Mouse (Mus musculus) naive thymus-derived CD4-positive, alpha-beta T cell, adult 2 months (primary cell): ENCODE data around the gene Tiprl.

Source experiments
- DNase-seq: peaks from one replicate; pipeline ENCODE4 v3.0.0-alpha.2; 2011; ENCODE audit warnings: low read depth

Tiprl gene

GRCm38 (mm10) chr1:165236321-165237298 lies at the start of gene Tiprl:
Tiprl (minus strand) TSS chr1:165236996.
- peak; percentile 97 for DNase-seq

- no peak for DNase-seq
Measured at GRCm38 (mm10) chr1:165284096-165284495, 47.3 kb upstream of the Tiprl start.

GRCm38 (mm10) chr1:165282967-165283345 lies 46.2 kb upstream of the Tiprl start:
- no peak for DNase-seq

- no peak for DNase-seq
Measured at GRCm38 (mm10) chr1:165282222-165282966, 45.6 kb upstream of the Tiprl start.

GRCm38 (mm10) chr1:165281351-165282221 lies 44.8 kb upstream of the Tiprl start:
- no peak for DNase-seq

GRCm38 (mm10) chr1:165280741-165281140 lies 43.9 kb upstream of the Tiprl start:
- DNase-seq, result no peak

GRCm38 (mm10) chr1:165274946-165275345 lies 38.1 kb upstream of the Tiprl start:
- DNase-seq, result no peak

GRCm38 (mm10) chr1:165252027-165252671 lies 15.4 kb upstream of the Tiprl start:
- peak; percentile 75 for DNase-seq

GRCm38 (mm10) chr1:165250546-165250945 lies 13.8 kb upstream of the Tiprl start:
- DNase-seq, result no peak

- DNase-seq, result no peak
Measured at GRCm38 (mm10) chr1:165248842-165249241, 12.0 kb upstream of the Tiprl start.

- DNase-seq, result no peak
Measured at GRCm38 (mm10) chr1:165247788-165248187, 11.0 kb upstream of the Tiprl start.

- DNase-seq, result no peak
Measured at GRCm38 (mm10) chr1:165247085-165247484, 10.3 kb upstream of the Tiprl start.

GRCm38 (mm10) chr1:165246587-165246986 lies 9.8 kb upstream of the Tiprl start:
- no peak for DNase-seq

GRCm38 (mm10) chr1:165235846-165236245 lies 950 bp downstream of the Tiprl start:
- DNase-seq, result no peak

GRCm38 (mm10) chr1:165233806-165234205 lies 3.0 kb downstream of the Tiprl start:
- DNase-seq, result no peak

- peak; percentile 37 for DNase-seq
Measured at GRCm38 (mm10) chr1:165230691-165231090, 6.1 kb downstream of the Tiprl start.

- no peak for DNase-seq
Measured at GRCm38 (mm10) chr1:165229577-165229976, 7.2 kb downstream of the Tiprl start.

GRCm38 (mm10) chr1:165217023-165217589 lies 19.7 kb downstream of the Tiprl start:
- no peak for DNase-seq

- no peak for DNase-seq
Measured at GRCm38 (mm10) chr1:165215831-165216230, 21.0 kb downstream of the Tiprl start.

GRCm38 (mm10) chr1:165205591-165205990 lies 31.2 kb downstream of the Tiprl start:
- DNase-seq, result no peak

GRCm38 (mm10) chr1:165203488-165204035 lies 33.2 kb downstream of the Tiprl start:
- no peak for DNase-seq
